Mouse (Mus musculus) inflammation-experienced regulatory T-cells, adult 6 months (primary cell): Measurements from ENCODE around the gene Helq. TPM values are rescaled to one million over a fixed set of nuclear protein-coding genes. Genes with fewer than 3 reads are reported as not detected.
A peak's percentile ranks its signal among the peaks of the same experiment; 100 is the strongest.

ENCODE experiments used
- ATAC-seq: one replicate; pipeline ENCODE4 v1.8.0; 2017
- polyA plus RNA-seq, 3 experiments: library from polyadenylated mRNA; unstranded; fragments of 100-300 nt; shearing (Covaris generic); gene quantifications; one replicate each; pipeline ENCODE4 v1.2.1; 2017

Gene Helq
- polyA plus RNA-seq = 10 to 100 TPM; 11.7 to 17.9 (median 17.4) TPM

DNA sequence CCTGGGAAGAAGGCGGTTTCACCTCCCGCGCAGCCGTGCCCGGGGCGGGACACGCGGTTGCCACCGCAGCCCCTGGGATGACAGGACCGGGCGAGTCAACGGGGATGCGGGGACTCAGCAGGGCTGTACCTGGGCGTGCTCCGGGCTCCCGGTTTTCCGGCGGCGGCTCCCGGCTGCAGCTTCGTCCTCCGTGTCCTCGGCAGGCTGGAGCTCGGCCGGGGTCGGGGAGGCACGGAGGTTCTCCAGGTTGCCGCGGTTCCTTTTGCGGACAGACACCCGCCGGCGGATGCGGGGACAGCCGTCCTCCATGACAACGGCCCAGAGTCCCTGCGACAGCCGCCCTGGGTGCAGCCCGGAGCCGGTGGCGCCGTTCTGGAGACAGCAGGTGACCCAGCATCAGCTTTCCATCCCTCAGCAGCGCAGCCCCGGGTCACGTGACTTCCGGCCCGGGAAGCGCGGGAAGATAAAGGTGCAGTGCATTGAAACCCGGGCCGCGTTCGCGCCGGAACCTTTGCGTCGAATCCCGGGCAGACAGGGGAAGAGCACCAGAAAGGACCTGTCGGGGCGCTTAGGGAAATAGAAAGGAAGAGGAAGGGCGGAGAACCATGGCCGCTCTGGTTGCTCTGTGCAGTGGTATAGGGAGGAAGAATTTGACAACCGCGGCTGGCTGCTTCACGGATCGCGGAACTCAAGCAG lies at the start of gene Helq, which contains the start of gene Mrps18c:
Helq (minus strand) TSS at position 434 of the 696 bp plus-strand sequence.
Mrps18c (plus strand) TSS at position 463 of the 696 bp plus-strand sequence.
- ATAC-seq = peak; percentile 94

DNA sequence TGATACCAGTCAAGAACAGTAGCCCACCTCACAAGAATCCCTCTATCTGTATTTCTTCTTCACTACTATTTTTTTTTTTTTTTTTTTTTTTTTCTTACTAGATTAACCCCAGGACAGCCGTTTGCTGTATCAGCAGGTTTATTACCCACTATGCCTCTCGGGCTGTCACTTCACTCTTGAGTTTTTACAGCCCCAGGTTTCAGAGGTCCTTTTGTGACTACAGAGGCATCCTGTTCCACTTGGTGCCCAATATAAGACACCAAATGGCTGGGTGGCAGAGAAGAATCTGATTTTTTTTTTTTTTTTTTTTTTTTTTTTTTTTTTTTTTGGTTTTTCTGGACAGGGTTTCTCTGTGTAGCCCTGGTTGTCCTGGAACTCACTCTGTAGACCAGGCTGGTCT lies 48.7 kb upstream of the Helq start:
- no peak for ATAC-seq

DNA sequence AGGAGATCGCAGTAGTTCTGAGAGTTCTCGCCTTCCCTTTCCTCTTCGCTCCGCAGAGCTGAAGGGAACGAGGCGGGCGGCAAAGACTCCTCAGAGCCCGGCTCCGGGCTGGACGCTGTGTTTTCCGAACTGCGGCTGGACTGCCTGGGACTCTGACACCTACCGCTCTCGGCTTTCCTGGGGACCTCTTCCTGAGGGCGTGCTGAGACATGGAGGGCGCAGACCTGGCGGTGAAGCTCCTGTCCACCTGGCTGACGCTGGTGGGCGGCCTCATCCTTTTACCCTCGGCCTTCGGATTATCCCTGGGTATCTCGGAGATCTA lies 48.2 kb upstream of the Helq start:
- peak; percentile 26 for ATAC-seq

DNA sequence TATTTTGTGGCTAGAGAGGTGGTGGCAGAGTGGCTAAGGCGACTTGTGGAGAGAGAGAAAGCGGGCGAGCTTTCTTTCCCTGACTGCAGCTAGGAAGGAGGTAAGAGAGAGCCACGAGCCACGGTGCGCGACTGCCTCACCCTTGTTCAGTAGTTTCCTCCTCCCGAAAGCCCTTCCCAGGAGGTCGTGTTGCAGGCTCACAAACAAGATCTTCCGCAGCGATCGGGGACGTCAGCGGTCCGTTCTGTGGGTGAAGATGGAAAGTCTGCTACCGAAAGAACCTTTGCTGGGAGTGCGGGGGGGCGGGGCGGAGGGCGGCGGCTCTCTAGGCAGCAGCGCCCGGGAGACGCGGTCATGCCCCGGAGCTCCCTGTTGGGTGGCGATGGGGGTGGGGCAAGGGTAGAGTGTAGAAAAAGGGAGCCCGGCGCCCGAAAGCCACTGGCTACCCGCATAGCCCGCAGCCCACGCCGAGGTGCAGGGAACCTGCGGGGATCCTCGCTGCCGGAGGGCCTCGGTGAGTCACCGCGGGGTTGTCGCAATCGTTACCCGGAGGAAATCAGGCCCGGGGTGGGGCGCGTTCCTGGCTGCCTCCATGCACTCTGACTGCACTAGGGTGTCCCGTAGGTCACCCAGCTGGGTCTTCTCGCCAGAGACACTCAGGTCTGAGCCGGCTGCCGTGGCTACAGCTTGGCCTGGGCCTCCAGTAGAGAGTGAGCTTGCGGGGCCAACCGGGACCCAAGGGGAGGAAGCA lies 47.6 kb upstream of the Helq start:
- ATAC-seq = peak; percentile 78

DNA sequence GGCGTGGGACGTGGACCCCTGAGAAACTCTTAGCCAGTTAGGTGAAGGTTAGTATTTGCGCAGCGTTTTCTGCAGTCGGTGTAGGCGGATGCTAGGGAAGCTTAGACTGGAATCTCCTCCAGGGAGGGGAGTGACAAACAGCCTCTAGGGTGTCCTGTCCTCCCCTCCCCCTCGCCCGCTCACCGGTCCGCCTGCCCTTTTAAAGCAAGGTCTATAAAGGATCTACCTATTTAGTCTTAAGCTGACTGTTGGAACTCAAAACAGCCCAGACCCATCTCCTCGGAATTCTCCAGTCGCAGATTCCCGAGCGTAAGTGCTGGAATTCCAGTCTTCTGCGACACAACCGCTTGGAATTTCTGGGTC lies 47.1 kb upstream of the Helq start, which contains the start of gene Gpat3:
Gpat3 (plus strand) TSS at position 229 of the 363 bp plus-strand sequence.
- no peak for ATAC-seq

DNA sequence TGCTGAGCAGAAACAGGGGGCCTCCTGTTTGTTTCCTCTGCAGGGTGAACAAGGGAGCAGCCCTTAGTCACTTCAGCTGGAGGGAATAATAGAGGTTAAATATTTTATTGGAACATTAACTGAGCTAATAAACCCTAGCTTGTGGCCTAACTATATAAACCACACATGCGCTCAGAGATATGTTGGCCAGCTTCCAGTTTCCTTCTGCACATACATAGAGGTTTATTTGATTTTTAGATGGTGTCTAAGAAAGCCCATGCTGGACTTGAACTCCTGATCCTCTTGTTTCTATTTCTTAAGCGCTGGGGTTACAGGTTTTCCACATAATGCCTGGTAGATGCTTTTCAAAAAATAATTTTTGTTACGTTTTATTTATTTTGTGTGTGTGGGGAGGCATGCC lies 46.1 kb upstream of the Helq start:
- no peak for ATAC-seq

DNA sequence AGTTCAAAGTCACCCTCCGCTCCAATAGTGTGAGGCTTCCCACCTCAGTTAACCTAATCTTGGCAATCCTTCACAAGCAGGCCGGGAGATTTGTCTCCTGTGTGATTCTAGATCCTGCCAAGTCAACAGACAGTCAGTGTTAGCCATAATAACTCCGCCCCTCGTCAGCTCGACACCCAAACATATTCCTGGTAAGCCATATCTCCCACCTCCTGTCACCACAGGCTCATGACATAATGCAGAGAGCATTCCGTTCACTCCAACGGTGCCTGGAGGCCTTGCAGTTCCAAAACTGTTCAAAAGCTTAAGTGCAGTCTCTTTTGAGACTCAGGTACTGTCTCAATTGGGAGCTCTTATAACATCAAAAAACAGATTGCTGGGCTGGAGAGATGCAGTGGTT lies 39.5 kb upstream of the Helq start:
- no peak for ATAC-seq

DNA sequence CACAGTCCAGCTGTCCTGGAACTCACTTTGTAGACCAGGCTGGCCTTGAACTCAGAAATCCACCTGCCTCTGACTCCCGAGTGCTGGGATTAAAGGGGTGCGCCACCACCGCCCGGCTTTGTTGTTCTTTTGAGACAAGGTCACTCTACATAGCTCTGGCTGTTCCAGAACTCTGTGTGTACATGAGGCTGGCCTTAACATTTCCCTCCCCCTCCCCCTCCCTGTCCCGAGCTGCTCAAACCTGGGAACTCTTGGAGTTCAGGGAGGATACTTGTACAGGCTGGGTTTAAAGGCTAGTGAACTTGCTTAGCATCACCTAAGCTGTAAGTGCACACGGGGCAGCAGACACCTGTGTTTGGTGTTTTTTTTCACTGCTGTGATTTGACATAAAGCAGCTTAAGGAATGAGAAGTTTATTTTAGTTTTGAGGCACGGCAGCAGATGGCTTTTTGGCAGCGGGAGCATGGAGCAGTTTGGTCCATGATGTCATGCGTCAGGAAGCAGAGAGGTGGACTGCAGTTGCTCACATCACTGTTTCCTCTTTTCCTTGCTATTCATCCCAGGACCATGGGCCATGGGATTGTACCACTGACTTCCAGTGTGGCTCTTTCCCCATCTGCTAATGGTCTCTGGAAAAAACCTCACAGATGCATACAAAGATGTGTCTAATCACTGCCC lies 37.6 kb upstream of the Helq start:
- no peak for ATAC-seq

DNA sequence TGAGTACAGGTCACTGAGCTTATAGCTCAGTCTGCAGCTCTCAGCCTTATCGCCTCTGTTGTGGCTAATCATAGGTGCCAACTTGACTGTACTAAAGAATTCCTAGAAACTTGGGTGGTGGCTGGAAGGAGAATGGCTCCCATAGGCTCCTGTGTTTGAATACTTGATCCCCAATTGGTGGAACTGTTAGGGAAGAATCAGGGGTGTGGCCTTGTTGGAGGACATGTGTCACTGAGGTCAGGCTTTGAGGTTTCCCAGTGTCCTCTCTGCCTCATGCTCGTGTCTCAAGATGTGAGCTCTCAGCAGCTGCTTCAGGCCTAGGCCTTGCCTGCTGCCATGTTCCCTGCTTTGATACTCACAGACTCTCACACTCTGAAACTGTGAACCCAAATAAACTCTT lies 35.4 kb upstream of the Helq start:
- ATAC-seq = no peak

DNA sequence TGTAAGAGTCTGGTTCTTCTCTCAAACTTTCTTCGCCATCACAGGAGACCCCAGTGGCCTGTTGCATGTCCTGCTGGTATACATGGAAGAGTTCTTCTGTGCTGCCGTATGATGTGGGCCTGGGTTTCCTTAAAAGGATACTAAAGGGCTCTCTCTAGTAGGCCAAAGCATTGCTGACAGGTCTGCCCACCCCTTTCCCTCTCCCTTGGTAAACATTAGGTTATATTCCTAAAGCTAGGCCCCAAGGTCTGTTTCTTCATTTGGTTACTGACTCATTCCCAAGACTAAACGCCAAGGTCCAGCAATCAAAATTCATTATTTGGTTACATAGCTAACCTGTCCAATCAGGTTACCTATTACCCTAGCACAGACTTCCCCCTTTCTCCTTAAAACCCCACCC lies 34.3 kb upstream of the Helq start:
- ATAC-seq = no peak

DNA sequence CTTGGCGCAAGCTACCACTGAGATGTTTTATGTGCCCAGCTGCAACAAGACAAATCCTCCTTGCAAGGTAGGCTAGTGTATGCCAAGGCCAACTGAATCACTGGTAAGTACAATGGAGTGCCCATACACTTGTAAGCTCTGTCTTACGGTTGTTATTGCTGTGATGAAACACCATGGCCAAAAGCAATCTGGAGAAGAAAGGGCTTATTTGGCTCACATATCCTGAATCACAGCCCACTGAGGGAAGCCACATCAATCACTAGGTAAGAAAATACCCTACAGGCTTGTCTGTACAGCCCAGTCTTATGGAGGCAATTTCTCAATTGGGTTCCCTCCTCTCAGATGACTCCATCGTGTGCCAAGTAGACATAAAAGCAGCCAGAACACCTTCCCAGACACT lies 30.3 kb upstream of the Helq start:
- ATAC-seq = no peak

DNA sequence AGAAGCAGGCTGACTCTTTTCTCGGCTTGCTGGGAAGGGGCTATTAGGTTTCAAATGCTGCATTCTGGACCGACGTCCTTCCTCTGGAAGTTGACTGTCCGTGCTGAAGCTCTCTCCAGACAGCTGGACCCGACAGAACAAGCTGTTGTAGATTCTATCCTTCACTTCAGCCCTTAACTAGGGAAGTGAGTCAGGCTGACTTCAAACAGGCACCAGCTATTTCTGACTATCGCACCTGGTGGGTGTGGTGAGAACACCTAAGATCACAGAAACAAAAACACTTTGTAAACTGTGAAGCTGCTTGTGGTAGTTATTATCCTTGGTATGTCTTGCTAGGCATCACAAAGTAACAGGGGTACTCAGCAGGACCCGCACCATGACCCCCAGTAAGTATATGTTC lies 28.1 kb upstream of the Helq start:
- no peak for ATAC-seq

DNA sequence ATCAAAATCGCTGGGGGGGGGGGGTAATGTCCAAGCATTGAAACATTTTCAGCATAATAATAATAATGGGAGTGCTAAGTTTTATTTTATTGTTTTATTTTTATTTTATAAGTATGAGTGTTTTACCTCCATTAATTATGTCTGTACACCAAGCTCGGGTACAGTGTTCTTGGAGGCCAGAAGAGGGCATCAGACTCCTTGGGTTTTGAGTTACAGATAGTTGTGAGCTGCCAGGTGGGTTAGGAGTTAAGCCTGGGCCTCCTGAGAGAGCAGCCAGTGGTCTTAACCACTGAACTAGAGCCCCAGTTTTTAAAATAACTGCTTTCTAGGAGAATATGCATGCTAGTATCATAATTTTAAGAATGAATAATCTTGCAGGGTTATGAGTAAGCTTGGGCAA lies 27.6 kb upstream of the Helq start:
- peak; percentile 47 for ATAC-seq

DNA sequence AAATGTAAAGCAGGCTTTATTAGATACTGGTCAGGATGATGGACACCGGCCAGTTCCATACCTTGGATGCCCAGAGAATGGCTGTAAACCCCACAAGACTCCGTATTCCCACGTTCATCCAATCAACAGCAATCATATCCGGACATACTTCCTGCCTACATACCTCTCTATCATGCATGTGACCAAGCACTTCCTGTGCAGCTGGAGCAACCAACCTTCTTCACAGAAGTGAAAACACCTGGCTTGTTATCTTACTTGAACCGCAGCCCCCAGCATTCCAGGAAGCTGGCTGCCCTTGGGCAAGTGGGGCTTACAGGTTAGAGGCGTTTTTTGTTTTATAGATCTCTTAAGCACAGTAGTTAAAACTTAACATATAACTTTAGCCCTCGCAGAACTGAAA lies 24.4 kb upstream of the Helq start:
- ATAC-seq = no peak

DNA sequence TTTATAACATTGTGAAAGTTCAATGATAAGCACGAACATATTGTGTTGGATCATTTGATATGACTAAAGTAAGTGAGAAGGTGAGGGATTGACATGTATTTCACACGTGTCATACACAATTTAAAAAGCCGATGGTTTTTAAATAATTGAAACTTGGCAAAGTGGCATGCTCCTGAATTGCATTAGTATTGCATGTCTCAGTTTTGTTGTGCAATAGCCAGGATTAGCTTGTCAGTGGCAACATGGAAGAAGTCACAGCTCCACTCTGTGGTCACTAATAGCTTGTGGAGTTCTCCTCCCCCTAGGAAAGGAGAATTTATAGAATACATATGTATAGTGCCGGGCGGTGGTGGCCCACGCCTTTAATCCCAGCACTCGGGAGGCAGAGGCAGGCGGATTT lies 23.0 kb upstream of the Helq start:
- ATAC-seq = no peak

DNA sequence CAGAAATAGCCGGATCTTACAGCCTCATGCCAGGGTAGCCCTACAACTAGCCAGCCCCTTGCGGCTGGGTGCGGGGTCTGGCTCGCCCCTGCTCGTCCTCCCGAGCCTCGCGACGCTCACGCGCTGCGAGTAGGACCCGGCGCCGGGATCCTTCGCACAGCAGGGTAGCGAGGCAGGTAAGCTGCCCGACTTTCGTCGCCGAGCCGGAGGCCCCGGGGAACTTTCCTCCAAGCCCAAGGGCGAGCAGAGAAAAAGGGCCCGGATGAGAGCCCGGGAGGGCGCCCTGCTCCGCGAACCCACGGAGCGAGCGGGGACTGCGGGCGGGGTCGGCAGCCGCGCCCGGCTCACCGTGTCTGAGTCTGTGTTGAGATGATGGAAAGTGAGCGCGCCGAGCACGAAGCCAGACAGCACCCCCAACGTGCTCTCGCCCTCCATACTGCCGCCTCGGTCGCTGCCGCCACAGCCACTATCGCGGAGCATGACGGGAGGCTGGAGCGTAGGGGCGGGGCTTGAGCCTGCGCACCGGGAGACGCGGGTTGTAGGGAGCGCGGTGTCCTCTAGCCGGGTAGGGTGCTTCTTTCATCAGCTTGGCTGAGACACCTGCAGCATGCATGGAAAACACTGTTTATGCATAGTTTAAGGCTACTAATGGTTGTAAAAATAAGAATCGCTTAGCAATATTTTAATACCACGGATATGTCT lies 22.2 kb upstream of the Helq start, which contains the start of gene Abraxas1:
Abraxas1 (minus strand) TSS at position 483 of the 702 bp plus-strand sequence.
- ATAC-seq = peak; percentile 95

DNA sequence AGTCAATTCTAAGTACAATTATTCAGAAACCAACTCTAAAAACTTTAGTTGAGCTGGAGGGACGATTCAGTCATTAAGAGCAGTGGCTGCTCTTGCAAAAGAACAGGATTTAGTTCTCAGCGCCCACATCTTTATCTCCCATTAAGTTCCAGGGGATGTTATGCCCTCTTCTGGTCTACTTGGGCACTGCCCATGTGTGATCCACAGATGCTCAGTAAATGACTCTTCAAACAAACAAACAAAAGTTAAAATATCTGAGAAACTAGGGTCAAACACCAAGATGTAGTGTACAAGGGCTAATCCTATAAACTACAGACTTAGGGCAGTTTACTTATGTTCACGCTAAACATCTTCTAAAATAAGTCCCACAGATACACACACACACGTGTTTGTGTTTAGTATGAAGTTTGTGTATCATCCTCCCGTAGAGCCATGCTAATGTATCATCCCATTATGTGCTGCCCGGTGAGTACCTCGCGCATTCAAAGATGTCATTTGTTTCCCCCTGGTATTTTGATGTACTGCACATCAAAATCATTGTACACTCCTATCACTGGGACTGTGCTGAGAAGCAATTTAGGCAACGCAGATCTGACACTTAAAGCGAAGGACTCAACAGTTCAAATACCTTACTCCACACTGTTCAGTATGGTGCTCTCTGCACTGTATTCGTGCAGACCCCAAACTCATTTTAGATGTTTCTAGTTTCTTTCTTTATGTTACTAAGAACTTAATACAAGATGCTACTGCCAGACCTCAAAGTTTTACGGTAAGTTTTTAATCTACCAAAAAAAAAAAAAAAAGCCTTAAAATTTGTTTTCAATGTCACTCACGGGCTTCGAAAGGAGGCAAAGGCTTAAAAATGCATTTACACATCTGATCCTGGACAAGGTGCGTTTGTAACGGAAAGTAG lies 21.4 kb upstream of the Helq start:
- ATAC-seq = no peak

DNA sequence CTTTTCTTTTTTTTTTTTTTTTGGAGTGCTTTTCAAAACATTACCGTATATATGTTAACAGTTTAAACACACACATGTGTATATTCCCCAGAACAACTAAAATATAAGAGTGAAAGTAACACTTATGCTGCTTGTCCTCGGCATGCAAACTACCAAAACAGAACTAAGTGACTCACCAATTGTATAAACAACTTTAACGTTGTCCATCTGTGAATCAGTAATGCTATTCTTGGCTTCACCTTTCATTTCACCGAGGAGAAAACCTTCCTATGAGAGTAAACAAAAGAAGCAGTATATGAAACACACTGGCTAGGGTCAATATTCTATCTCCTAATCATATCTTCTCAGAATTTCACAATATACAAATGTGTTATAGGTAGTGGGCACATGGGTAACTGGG lies 19.9 kb upstream of the Helq start:
- no peak for ATAC-seq

DNA sequence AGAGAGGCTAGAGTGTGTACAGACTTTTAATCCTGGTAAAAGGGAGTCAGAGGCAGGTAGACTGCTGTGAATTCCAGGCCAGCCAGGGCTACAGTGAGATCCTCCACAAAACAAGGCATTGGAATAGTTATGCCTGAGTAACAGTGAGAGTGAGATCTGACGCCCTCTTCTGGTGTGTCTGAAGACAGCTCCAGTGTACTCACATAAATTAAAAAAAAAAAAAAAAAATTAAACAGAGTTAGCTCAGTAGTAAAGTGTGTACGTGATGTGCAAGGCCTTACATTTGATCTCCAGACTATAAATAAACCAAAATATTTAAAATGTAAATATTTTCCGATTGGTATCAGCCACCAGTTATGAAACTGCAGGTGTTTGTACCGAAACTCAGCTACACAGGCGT lies 4.3 kb downstream of the Helq start:
- ATAC-seq = no peak

DNA sequence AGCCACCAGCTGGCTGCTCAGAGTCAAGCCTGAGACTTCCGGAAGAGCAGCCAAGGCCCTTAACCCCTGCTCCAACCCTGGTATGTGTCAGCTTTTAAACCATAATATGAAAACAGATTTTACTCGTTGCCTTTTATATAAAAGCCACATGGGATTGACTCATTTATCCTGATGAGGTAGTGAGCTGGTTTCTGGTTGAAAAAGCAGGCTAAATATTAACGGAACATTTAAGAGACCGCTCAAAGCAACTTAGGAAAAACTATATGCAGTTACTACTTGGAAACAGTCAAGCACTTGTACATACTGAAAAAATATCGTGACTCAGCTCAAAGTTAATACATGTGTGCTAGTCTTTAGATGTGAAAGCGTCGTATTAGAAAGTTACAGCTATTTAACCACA lies 6.1 kb downstream of the Helq start:
- no peak for ATAC-seq

DNA sequence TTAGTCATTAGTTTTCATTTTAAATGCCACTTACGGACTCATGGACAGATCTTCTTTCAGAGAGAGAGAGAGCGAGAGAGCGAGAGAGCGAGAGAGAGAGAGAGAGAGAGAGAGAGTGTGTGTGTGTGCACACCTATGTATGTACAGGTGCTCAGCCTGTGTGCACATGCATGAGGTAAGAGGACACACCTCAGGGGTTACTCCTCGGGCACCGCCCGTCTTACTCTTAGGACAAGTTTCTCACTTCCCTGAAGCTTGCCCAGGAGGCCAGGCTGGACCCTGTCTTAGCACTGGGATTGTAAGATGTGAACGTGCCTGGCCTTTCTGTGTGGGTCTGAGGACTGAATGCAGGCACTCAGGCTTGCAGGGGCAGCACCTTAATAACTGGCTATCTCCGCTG lies 10.9 kb downstream of the Helq start:
- ATAC-seq = no peak

DNA sequence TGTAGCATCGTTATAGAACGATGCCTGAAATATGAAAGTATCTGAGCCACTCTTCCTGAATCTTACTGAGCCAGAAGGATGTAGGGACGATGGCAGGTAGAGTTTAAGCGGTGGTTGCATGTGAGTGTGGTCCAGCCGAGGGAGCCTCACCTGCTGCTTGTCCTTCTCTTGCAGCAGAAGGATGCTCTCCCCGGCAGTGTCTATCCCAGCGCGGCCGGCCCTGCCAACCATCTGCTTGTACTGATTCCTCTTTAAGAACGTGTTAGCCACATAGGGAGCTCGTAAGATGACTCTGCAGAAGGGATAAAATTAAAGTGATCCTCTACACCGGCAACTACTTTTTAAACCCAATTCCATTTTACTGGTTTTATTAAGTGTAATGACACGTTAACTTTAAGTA lies 19.4 kb downstream of the Helq start:
- ATAC-seq = no peak
